Mouse (Mus musculus): ENCODE measurements around the gene Acad10. TPM values are rescaled to one million over a fixed set of nuclear protein-coding genes. Genes with fewer than 3 reads are reported as not detected.

The Acad10 gene
- total RNA-seq, 2 experiments from 2014 or later, result 9.1 to 14.9 TPM

- intact Hi-C loops (cut with DNase I), result no loop called here
- peak overlapping the region; percentile 98 for H3K4me3 ChIP-seq
- no peak for DNase-seq
- no peak for TF ChIP-seq CTCF (IDR thresholded peaks at IDR 0.05)
- peak overlapping the region; percentile 92 for H3K27ac ChIP-seq
These were observed 68.8 kb downstream of the Acad10 start for GRCm38 (mm10) chr5:121591417-121592063.

- DNase-seq, result no peak
- TF ChIP-seq CTCF (IDR thresholded peaks at IDR 0.05), result no peak
- Histone ChIP-seq H3K27ac (peak overlapping the region; percentile 40; the same call in 1 of the 2 replicates), H3K4me3 (no peak overlapping the region)
- intact Hi-C loops (cut with DNase I), result no loop called here
These were observed 70.4 kb downstream of the Acad10 start for GRCm38 (mm10) chr5:121589928-121590327.

- peak; percentile 59 for DNase-seq
- TF ChIP-seq CTCF (IDR thresholded peaks at IDR 0.05), result no peak
- Histone ChIP-seq H3K27ac (peak overlapping the region; percentile 90), H3K4me3 (peak overlapping the region; percentile 34)
- intact Hi-C loops (cut with DNase I), result no loop called here
These were observed 73.8 kb downstream of the Acad10 start for GRCm38 (mm10) chr5:121586400-121587039.

- TF ChIP-seq CTCF (IDR thresholded peaks at IDR 0.05), result no peak
- intact Hi-C loops (cut with DNase I), result loop anchor here (2.0 kb wide), 1 partner anchor 17 kb away; no protein-coding TSS in a partner anchor
- H3K4me3 ChIP-seq, result no peak overlapping the region
- DNase-seq, result no peak
- H3K27ac ChIP-seq, result peak overlapping the region; percentile 90
These were observed 74.6 kb downstream of the Acad10 start for GRCm38 (mm10) chr5:121585699-121586098.

GRCm38 (mm10) chr5:121585005-121585404, 75.3 kb downstream of the Acad10 start:
- no peak for DNase-seq
- H3K4me3 ChIP-seq, result no peak overlapping the region
- no peak for TF ChIP-seq CTCF (IDR thresholded peaks at IDR 0.05)
- intact Hi-C loops (cut with DNase I), result loop anchor here (2.0 kb wide), 1 partner anchor 18 kb away; no protein-coding TSS in a partner anchor
- H3K27ac ChIP-seq, result peak overlapping the region; percentile 90

GRCm38 (mm10) chr5:121583765-121584501, 76.4 kb downstream of the Acad10 start:
- peak overlapping the region; percentile 50 for H3K4me3 ChIP-seq
- peak; percentile 97 for DNase-seq
- intact Hi-C loops (cut with DNase I), result loop anchor here (2.0 kb wide), 1 partner anchor 19 kb away; no protein-coding TSS in a partner anchor
- peak; percentile 81 for TF ChIP-seq CTCF (IDR thresholded peaks at IDR 0.05)
- peak overlapping the region; percentile 90 for H3K27ac ChIP-seq

GRCm38 (mm10) chr5:121581945-121582344, 78.4 kb downstream of the Acad10 start:
- Histone ChIP-seq H3K27ac (peak overlapping the region; percentile 35), H3K4me3 (no peak overlapping the region)
- no peak for TF ChIP-seq CTCF (IDR thresholded peaks at IDR 0.05)
- no peak for DNase-seq
- intact Hi-C loops (cut with DNase I), result no loop called here

GRCm38 (mm10) chr5:121576927-121577488, 83.3 kb downstream of the Acad10 start:
- intact Hi-C loops (cut with DNase I), result no loop called here
- DNase-seq, result peak; percentile 83
- no peak for TF ChIP-seq CTCF (IDR thresholded peaks at IDR 0.05)
- Histone ChIP-seq H3K27ac (peak overlapping the region; percentile 81), H3K4me3 (no peak overlapping the region)

GRCm38 (mm10) chr5:121575867-121576266, 84.4 kb downstream of the Acad10 start:
- H3K4me3 ChIP-seq, result no peak overlapping the region
- no peak for TF ChIP-seq CTCF (IDR thresholded peaks at IDR 0.05)
- intact Hi-C loops (cut with DNase I), result no loop called here

GRCm38 (mm10) chr5:121574145-121574544, 86.2 kb downstream of the Acad10 start:
- DNase-seq, result no peak
- no peak for TF ChIP-seq CTCF (IDR thresholded peaks at IDR 0.05)
- intact Hi-C loops (cut with DNase I), result no loop called here
- Histone ChIP-seq H3K4me3 (no peak overlapping the region), H3K27ac (no peak overlapping the region)

More at GRCm38 (mm10) chr5:121575867-121576266, 84.4 kb downstream of the Acad10 start:
- H3K27ac ChIP-seq, result no peak overlapping the region
- DNase-seq, result no peak

Other genes with a start within 250 kb of the Acad10 start
- 1 to 10 TPM; 7.0 to 8.3 TPM for gene Tmem116, start 208.6 kb downstream of the Acad10 start, total RNA-seq (2021)
- 10 to 100 TPM; 32.2 to 39.4 TPM for gene Erp29, start 208.0 kb downstream of the Acad10 start, total RNA-seq (2021)
- gene Adam1b, start 157.1 kb downstream of the Acad10 start, total RNA-seq (2021), result not detected
- gene Adam1a, start 115.0 kb downstream of the Acad10 start, total RNA-seq (2021), result 1 to 10 TPM; 2.0 to 3.0 TPM
- not detected for gene Gm42878, start 115.0 kb downstream of the Acad10 start, total RNA-seq (2021)
- 100 to 1,000 TPM; 100 to 131 TPM for gene Mapkapk5, start 114.6 kb downstream of the Acad10 start, total RNA-seq (2021)
- 100 to 1,000 TPM; 116 to 287 TPM for gene Aldh2, start 66.7 kb downstream of the Acad10 start, total RNA-seq (2021)
- 10 to 100 TPM; 23.3 to 34.5 TPM for gene Acad12, start 41.6 kb downstream of the Acad10 start, total RNA-seq (2021)
- gene Brap, start within 50 bp of the Acad10 start, total RNA-seq (2021), result 10 to 100 TPM; 31.5 to 35.5 TPM
- 100 to 1,000 TPM in 1 of 2 experiments, 10 to 100 TPM in 1; 94.6 to 117 TPM for gene Atxn2, start 50.8 kb upstream of the Acad10 start, total RNA-seq (2021)
- 10 to 100 TPM; 11.9 to 15.4 TPM for gene Sh2b3, start 177.1 kb upstream of the Acad10 start, total RNA-seq (2021)
- 1 to 10 TPM; 4.7 to 6.4 TPM for gene Pheta1, start 188.5 kb upstream of the Acad10 start, total RNA-seq (2021)